Mouse (Mus musculus) testis, adult 2 months (tissue): ENCODE data around the gene Zfp738. TPM values are rescaled to one million over a fixed set of nuclear protein-coding genes. Genes with fewer than 3 reads are reported as not detected.
"Not testable (repeated sequence)": the region's sequence is repeated elsewhere in the genome, so short reads cannot be mapped to it uniquely, and the experiment has no call there.

Source experiments
- H3K27ac ChIP-seq: fragments of 200-500 bp; 2 replicates; pipeline ENCODE4 v1.5.1; 2012; ENCODE audit warnings: low read depth, low read length; ENCODE audit not compliant: control insufficient read depth, insufficient read depth
- H3K27me3 ChIP-seq: fragments of 200-500 bp; 2 replicates; pipeline ENCODE4 v1.6.1; 2012; ENCODE audit warnings: mild to moderate bottlenecking, low read length, moderate library complexity; ENCODE audit not compliant: control insufficient read depth, insufficient read depth
- H3K36me3 ChIP-seq: fragments of 200-500 bp; 2 replicates; pipeline ENCODE4 v1.6.1; 2012; ENCODE audit warnings: mild to moderate bottlenecking, low read length; ENCODE audit not compliant: control insufficient read depth, insufficient read depth
- H3K4me1 ChIP-seq: fragments of 200-500 bp; 2 replicates; pipeline ENCODE4 v1.6.1; 2012; ENCODE audit warnings: low read length; ENCODE audit not compliant: control insufficient read depth, insufficient read depth
- H3K4me3 ChIP-seq: fragments of 200-500 bp; 2 replicates; pipeline ENCODE4 v1.5.1; 2012; ENCODE audit warnings: low read depth, mild to moderate bottlenecking, low read length, moderate library complexity, mixed read lengths; ENCODE audit not compliant: control insufficient read depth
- CTCF ChIP-seq: fragments of 200-500 bp; IDR thresholded peaks from 2 replicates; pipeline ENCODE4 v1.5.1; 2012; ENCODE audit warnings: low read depth, mild to moderate bottlenecking, inconsistent platforms, low read length, moderate library complexity; ENCODE audit not compliant: control insufficient read depth, insufficient read depth, insufficient replicate concordance
- POLR2A ChIP-seq: fragments of 200-500 bp; IDR thresholded peaks from 2 replicates; pipeline ENCODE4 v1.6.1; 2012; ENCODE audit warnings: low read depth, mild to moderate bottlenecking, inconsistent platforms, low read length, moderate library complexity; ENCODE audit not compliant: control insufficient read depth
- polyA plus RNA-seq: library from polyadenylated mRNA; depleted of rRNA; stranded (reverse); fragments of >200 nt; gene quantifications from 2 replicates; pipeline ENCODE4 v1.2.3, GENCODE M21; 2012; rRNA removed

Zfp738 gene
- 1.4 and 1.9 TPM in 2 replicates for polyA plus RNA-seq

- Histone ChIP-seq H3K36me3 (no peaks in the 10 kb centered on the region), H3K27ac (no peak within 1 kb of the TSS), H3K27me3 (no peaks in the 10 kb centered on the region), H3K4me1 (peaks cover 2% of the 10 kb centered on the region; the same call in 1 of the 2 replicates), H3K4me3 (no peak within 1 kb of the TSS)
- no peak for TF ChIP-seq POLR2A
- no peak for TF ChIP-seq CTCF
Observed at GRCm38 (mm10) chr13:67686971-67687370, at the start of gene Zfp738. Gene Zfp738 (minus strand): TSS chr13:67687071.

- not testable (repeated sequence) for H3K27ac ChIP-seq, H3K36me3 ChIP-seq, H3K27me3 ChIP-seq, H3K4me3 ChIP-seq, H3K4me1 ChIP-seq
Observed at GRCm38 (mm10) chr13:67734391-67734790, 47.5 kb upstream of the Zfp738 start.

DNA sequence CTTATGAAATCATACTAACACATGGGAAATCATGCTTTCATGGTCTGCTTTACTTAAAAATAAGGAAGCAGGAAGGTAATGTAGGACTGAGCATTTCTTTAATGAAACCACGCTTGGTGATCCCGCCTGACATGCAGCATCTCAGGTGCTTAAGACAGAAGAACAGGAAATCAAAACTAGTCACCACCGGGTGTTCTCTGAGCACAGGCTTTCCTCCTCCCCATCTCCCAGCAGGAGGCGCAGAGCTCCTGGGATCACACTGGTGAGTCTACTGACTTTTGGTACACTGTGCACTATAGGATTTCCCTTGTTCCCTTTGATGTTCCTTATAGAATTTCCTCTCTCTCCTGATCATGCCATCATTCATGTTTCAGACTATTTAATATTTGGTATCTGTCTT is 42.6 kb upstream of the Zfp738 start:
- not testable (repeated sequence) for H3K4me3 ChIP-seq, H3K27ac ChIP-seq, H3K27me3 ChIP-seq, H3K4me1 ChIP-seq, H3K36me3 ChIP-seq

GRCm38 (mm10) chr13:67728641-67729318 is 41.9 kb upstream of the Zfp738 start, which contains the start of gene Zfp65:
Gene Zfp65 (minus strand): TSS chr13:67729173.
- Histone ChIP-seq H3K27ac (no peak within 1 kb of the TSS), H3K27me3 (no peaks in the 10 kb centered on the region), H3K36me3 (no peaks in the 10 kb centered on the region), H3K4me3 (peak within 1 kb of the TSS; percentile 55), H3K4me1 (no peaks in the 10 kb centered on the region; the same call in 1 of the 2 replicates)
- no peak for TF ChIP-seq POLR2A

GRCm38 (mm10) chr13:67728106-67728505 is 41.2 kb upstream of the Zfp738 start:
- Histone ChIP-seq H3K4me3 (no peak overlapping the region), H3K27ac (no peak overlapping the region), H3K4me1 (no peaks in the 10 kb centered on the region; the same call in 1 of the 2 replicates), H3K27me3 (no peaks in the 10 kb centered on the region), H3K36me3 (no peaks in the 10 kb centered on the region)
- TF ChIP-seq POLR2A = no peak
- no peak for TF ChIP-seq CTCF

GRCm38 (mm10) chr13:67725331-67725730 is 38.5 kb upstream of the Zfp738 start:
- not testable (repeated sequence) for H3K36me3 ChIP-seq, H3K4me1 ChIP-seq, H3K4me3 ChIP-seq, H3K27me3 ChIP-seq, H3K27ac ChIP-seq

- Histone ChIP-seq H3K27me3 (no peaks in the 10 kb centered on the region), H3K4me1 (no peaks in the 10 kb centered on the region; the same call in 1 of the 2 replicates), H3K27ac (peak overlapping the region; percentile 71; the same call in 1 of the 2 replicates), H3K4me3 (peak overlapping the region; percentile 98), H3K36me3 (no peaks in the 10 kb centered on the region)
- TF ChIP-seq POLR2A (peak; percentile 62; the same call in 1 of the 2 replicates), CTCF (no peak)
Observed at GRCm38 (mm10) chr13:67723848-67724479, 37.1 kb upstream of the Zfp738 start.

DNA sequence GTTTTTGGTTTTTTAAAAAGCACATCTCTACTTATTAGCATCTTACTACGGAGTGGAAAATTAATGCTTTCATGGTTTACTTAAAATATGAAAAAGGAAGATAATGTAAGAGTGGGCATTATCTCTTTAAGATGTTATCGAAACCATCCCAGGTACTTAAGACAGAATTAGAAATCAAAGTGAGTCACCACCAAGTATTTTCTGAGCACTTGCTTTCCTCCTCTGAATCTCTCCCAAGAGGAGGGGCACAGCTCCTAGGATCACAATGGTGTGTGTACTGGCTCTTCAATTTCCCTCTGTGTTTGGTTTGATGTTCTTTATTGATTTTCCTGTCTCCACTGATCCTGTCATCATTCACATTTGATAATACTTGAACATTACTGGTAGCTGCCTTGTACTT is 3.0 kb downstream of the Zfp738 start:
- H3K27me3 ChIP-seq, H3K4me3 ChIP-seq, H3K36me3 ChIP-seq, H3K27ac ChIP-seq, H3K4me1 ChIP-seq: not testable (repeated sequence)

DNA sequence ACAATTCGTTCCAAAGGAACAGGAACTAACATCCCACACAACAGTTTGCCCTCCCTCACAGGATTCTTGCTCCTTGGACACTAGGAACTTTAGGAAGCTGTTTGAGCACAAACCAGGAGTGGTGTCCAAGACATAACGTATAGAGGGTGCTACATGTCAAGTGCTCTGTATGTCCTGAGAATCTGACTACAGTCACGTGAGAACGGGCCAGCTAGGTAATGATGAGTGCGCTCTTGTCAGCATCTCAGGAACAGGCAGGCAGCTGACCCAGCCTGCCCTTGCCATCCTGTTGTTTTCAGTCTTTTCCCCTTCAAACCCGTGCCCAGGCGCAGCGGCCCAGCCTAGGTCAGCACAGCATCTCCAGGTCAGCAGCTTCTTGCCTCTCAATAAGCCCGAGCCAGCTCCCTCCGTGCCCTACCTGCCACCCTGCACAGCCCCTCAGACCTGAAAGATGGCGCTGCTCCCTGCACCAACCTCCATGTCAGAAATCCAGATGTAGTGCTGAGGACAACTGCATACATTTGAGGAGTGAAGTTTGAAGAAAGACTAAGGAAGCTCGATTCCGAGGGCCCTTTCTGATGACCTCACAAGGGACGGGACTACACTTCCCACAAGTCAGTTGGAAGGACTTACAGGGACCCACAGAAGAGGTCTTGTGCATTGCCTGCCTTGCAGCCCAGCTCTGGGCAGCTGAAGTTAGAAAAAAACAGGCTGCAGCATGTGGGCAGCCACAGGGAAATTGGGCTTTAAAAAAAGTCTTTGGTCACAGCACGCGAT is 3.7 kb downstream of the Zfp738 start:
- H3K4me1 ChIP-seq, H3K27me3 ChIP-seq, H3K36me3 ChIP-seq: not testable (repeated sequence)
- peak overlapping the region; percentile 20; the same call in 1 of the 2 replicates for H3K27ac ChIP-seq
- peak overlapping the region; percentile 92 for H3K4me3 ChIP-seq
